Mouse (Mus musculus): ENCODE data around the gene Arntl2.

- TF ChIP-seq POLR2A (IDR thresholded peaks at IDR 0.05; ENCODE audit: insufficient read depth, low read depth, low read length) (no peak), CTCF (IDR thresholded peaks at IDR 0.05; ENCODE audit: insufficient read depth, low read depth, low read length) (no peak)
Measured at GRCm38 (mm10) chr6:146765270-146765669, 30.6 kb upstream of the Arntl2 start.

Data from olfactory bulb, adult 2 months (tissue).